Mouse (Mus musculus) hematopoietic stem cell, adult 5-6 weeks (primary cell): ENCODE results near the gene Rasa4. TPM values are rescaled to one million over a fixed set of nuclear protein-coding genes. Genes with fewer than 3 reads are reported as not detected.
"Not testable (repeated sequence)": the region's sequence is repeated elsewhere in the genome, so short reads cannot be mapped to it uniquely, and the experiment has no call there.

Experiments used
- ATAC-seq, 2 experiments: fragments of 125-278 bp in 1 of 2; replicated peaks in 1 of 2; 2 replicates each; pipeline ENCODE4 v1.8.0; 2016 to 2017; ENCODE audit warnings: inconsistent platforms in 2 of 2, mild to moderate bottlenecking in 2 of 2, moderate number of reproducible peaks in 2 of 2, low read depth in 1 of 2, moderate TSS enrichment in 1 of 2; ENCODE audit not compliant: low FRiP score in 2 of 2, poor library complexity in 2 of 2, severe bottlenecking in 2 of 2, insufficient read depth in 1 of 2, low TSS enrichment in 1 of 2
- total RNA-seq: library from RNA; stranded (forward); fragments of 172-1452, 232-1000 nt; gene quantifications from 2 replicates; pipeline ENCODE4 v1.2.3, GENCODE M21; 2017

The Rasa4 gene
- total RNA-seq, 1 experiment from 2014 or later: 25.2 TPM

DNA sequence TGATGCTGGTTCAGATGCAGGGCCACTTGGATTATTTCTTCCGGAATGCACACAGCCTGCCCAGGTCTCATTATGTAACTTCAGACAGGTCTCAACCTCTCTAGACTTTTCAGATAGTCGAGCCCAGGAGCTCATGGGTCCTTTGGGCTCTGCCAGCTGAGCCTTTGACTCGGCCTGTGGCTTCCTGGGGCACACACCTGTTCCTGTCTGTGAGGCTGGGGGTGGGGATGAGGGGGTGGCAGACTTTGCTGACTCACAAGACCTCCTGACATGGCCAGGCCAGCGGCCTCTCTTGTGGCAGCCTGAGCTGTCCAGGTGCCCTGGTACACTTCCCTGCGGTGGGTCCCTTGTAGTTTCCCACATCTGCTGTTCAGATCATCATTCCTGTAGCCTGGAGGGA, 8.2 kb downstream of the Rasa4 start:
- ATAC-seq: no peak

DNA sequence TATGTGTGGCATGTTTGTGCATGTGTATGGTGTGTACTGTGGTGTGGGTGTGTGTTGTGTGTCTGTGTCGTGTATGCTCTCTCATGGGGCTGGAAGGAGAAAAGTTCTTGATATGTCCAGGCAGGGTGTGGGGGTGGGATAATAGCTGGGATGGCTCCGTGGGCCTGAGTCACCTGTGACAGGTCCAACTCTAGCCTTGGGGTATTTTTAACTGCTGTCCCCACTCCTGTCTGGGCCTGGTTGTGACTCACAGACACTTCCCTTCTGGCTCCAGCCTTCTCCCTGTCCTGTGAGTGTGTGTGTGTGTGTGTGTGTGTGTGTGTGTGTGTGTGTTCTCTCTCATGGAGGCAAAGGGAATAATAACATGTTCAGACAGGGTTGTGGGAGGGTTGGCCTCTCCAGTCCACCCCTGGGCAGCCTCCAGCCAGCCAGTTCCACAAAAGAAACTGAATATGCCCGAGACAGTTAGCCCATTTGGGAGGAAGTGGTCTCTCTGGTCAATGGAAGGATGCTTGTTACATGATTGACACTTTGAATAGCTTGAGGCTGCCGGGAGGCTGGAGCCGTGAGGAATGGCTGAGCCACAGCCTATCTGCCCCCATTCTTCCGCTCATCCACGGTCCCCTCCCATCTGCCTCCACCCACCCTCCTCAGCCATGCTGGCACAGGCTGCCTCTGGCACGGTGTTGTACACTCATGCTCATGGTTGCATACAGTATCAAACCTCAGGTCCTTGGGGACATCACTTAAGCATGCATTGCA, 10.7 kb downstream of the Rasa4 start:
- peak; percentile 17 to 22; a peak in 1 of 4 replicates for ATAC-seq

DNA sequence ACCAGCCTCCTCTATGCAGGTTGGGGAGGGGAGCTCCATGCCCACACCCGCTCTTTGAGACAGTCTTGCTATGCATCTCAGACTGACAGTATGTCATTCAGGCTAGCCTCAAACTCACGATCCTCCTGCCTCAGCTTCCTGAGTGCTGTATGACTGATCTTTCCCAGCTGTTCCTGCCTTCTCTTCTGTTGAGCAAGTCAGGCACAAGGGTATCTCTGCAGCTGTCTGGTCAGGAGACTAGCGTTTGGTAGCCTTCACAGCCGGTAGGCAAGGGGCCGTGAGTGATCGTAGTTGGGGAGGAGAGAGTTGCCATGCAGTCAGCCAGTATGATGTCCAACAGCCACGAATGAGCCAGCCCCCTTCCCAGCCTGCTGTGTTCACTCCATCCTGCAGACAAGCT, 11.4 kb downstream of the Rasa4 start:
- no peak for ATAC-seq

DNA sequence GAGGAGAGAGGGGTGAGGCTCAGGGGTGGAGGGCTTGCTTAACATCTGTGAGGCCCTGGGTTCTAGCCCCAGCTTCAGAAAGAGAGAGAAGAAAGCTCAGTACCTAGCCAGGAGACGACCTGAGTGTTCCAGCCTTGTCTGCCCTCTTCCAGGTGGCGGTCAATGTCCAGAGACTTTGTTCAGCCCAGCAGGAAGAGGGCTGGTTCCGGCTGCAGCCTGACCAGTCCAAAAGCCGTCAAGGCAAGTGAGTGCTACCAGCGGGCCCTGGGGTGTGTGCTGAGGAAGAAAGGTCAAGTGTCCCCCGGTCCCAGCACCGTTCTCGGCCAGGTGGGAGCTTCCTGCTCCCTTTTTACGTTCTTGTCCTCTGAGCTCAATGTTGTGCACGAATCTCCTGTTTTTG, 14.8 kb downstream of the Rasa4 start:
- ATAC-seq: no peak

DNA sequence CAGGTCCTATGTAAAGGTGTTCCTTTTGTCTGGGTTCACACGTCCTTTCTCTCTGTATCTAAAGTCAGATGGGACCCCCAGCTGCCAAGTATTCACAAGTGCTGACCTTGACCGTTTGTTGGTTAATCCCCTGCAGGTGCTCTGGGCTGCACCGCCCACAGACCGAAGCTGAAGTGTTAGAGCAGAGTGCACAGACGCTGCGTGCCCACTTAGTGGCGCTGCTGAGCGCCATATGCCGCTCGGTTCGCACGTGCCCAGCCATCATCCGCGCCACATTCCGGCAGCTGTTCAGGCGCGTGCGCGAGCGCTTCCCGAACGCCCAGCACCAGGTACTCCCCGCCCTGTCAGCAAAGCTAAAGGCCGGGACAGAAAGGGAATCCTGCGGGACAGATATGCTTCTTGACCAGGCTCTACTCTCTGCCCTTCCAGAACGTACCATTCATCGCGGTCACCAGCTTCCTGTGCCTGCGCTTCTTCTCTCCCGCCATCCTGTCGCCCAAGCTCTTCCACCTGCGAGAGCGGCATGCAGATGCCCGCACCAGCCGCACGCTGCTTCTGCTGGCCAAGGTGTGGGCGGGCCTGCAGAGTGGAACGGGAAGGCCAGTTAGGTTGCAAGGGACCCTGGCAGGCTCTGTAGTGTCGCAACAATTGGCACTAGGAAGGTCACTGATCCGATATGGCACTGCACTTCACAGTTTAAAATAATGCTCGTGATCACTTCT, 18.5 kb downstream of the Rasa4 start:
- ATAC-seq: peak; percentile 94 to 97

DNA sequence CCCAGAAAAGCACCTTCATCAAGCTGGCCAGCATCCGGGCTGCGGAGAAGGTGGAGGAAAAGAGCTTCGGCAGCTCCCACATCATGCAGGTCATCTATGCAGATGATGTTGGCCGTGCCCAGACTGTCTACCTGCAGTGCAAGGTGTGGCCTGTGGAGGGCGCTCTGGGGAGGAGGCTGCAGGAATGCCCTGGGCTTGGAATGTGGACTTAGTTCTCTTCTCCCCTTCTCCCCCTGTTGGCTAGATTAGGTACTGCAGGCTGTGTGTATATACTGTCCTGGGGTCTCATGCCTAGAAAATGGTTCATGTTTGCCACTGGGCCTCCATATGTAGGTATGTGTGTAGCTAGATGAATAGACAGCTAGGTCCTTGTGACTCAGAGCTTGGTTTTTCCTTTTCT, 20.8 kb downstream of the Rasa4 start:
- no peak for ATAC-seq

DNA sequence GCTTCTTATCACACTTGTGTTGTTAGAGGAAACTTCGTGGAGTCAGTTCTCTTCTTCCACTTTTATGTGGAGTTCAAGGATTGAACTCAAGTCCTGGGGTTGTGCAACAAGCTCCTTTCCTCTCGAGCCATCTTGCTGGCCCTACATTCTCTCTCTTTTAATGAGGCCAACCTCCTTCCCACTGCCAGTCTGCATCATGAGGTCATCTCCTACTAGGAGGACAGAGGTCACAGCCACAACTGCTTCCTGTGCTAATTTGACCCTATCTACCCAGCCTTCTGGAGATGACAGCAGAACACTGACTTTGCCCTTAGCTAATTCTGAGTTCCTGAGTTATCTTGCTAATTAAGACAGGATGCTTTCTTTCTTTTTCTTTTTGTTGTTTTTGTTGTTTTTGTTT, 24.8 kb downstream of the Rasa4 start:
- ATAC-seq: no peak

DNA sequence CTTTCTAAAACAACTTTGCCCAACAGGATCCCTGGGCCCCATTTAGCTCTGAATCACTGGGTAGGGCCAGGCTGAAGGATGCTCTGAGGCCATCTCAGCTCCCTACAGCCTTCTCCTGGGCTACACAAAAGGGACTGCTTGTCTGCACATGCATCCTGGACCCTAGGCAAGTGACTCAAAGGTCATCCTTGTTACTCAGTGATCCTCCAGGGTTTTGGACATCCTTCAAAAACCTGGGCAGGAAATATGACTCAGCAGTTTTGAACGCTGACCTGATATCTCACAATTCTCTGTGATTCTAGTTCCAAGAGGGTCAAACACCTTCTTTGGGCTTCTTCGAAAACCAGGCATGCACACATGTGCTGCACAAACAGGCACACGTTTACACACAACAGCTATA, 25.3 kb downstream of the Rasa4 start:
- no peak for ATAC-seq

DNA sequence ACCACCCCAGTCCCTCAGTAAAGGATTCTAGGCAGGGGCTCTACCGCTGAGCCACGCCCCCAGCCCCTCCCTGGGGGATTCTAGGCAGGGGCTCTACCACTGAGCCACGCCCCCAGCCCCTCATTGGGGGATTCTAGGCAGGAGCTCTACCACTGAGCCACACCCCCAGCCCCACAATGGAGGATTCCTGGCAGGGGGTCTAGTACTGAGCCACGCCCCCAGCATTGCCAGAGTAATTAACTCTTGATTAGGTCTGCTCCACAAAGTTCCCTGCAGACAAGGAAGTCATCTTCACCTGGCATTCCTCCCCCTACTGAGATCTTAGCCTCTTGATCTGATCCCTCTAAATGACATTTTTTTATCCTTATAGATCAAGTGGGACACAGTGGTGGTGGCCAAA, 29.8 kb downstream of the Rasa4 start:
- not testable (repeated sequence) for ATAC-seq

DNA sequence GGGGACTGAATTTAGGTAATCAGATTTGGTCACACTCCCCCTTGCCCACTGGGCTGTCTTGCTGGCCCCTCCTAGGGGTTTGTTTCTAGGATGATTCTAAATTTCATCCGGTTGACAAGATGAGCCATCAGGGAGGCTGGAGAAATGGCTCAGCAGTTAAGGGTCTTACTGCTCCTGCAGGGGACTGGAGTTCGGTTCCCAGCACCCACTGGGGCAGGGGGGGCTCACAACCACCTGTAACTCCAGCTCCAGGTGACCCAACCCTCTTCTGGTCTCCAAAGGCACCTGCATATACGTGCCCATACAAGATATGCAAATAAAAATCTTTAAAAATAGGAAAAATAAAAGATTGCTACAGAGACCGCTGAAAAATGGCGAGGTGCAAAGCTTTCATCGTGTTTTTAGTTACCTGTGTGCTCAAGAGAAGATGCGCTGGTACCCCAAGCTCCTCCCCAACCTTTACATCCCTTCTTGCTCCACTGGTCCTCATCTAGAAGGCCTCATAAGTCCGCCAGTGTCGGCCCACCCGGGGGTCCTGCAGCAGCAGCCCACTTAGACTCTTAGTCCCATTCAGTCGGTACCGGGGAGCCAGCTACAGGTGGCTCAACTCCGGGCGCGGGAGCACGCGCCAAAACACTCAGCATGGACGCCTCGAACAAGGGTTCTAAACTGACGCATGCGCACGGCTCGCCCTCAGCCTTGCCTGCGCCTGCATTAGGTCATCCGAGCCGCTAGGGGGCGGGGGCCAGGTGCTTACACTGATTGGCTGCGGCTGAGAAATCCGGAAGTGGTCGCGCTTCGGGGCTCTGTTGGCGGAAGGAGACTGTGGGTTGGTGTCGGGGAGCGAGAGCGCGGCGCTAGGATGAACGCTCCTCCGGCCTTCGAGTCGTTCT, 32.4 kb downstream of the Rasa4 start, which contains the start of gene Polr2j:
TSS of gene Polr2j (plus strand) at position 741 of the 893 bp plus-strand sequence.
- ATAC-seq: peak; percentile 89 to 97

DNA sequence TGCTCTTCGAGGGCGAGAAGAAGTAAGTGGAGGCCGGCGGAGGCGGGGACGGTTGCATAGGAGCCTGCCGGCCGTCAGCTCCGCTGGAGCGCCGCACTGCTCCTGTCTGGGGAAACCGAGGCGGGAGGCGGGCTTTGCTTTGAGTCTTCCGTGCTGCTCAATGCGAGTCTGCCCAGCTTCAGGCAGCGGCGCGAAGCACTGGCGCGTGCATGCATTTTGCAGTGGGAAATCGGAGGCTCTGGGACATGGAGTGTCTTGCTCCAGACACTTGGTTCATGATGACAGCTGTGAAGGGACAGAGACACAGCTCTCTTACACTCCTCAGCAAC, 33.0 kb downstream of the Rasa4 start:
- no peak for ATAC-seq

DNA sequence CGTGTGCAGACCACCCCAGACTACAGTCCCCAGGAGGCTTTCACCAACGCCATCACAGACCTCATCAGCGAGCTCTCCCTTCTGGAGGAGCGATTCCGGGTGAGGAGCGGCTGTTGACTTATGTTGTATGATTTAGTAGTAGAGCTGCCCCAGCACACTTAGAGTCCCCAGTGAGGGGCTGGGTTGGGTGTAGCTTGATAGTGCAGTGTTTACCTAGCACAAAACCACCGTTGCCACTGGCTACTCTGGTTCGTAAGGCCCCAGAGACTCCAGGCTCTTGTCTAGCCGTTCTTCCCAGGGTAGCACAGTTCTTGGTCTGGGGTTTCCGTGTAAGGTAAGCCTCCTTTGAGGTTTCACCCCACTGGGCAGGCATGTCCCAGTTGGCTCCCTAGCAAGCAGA, 38.4 kb downstream of the Rasa4 start:
- no peak for ATAC-seq

DNA sequence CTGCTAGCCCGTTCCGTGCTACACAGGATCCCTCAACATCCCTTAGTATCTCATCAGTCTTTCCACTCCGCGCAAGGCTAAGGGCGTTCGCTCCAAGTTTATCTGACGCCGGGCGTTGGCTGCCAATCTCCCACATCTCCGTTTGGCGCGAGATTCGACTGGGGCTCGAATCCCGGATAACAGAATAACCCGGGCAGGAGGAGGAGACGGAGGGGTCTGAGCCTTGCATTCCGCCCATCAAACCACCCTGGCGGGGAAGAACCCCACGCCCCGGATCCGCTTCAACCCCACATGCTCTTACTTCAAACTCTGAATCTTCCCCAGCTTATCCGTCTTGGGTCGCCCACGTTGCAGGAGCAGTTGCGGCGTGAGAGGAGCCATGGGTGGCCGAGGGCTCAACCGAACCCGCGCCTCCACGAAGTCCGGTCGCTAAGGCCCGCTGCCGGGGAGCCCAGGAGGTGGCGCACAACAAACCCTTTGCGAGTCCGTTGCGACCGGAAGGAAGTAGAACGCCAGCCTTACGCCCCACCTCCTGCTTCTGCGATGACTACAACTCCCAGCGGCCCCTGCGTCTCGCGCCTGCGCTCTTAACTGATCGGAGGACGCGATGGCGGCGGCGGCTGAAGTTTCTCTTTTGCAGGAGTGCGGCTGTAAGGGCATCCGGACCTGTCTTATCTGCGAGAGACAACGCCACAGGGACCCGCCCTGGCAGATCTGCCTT, 52.0 kb downstream of the Rasa4 start, which contains the start of the genes Lrwd1 and Alkbh4:
TSS of gene Lrwd1 (minus strand) at position 504 of the 721 bp plus-strand sequence.
TSS of gene Alkbh4 (plus strand) at position 576 of the 721 bp plus-strand sequence.
- peak; percentile 87 to 92 for ATAC-seq

DNA sequence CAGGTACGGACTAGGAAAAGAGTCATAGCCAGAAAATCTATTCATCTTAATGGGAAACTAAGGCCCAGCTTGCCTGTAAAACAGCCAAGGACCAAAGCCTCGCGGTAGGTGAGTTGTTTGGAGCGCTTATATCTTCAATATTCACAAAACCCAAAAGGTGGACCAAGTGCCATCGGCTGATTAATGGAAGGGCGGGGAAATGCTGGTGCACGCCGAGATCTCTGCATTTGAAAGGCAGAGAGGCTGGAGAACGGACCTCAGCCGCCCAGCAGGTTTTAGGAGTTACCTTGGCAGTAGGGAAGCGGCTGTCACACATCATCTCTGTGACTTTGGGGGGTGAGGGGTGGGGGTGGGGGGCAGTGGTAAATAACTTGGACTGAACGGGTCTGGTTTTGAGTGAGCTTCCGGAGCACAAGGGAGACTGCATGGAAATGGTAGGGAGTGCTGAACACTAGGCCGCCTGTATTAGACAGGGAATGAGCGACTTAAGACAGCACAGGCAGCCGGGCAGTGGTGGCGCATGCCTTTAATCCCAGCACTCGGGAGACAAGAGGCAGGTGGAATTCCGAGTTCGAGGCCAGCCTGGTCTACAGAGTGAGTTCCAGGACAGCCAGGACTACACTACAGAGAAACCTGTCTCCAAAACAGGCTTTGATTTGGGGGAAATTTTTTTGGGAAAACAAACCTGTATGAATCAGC, 52.7 kb downstream of the Rasa4 start:
- ATAC-seq: peak in 1 of 2 experiments; percentile 3; a peak in 1 of 4 replicates

DNA sequence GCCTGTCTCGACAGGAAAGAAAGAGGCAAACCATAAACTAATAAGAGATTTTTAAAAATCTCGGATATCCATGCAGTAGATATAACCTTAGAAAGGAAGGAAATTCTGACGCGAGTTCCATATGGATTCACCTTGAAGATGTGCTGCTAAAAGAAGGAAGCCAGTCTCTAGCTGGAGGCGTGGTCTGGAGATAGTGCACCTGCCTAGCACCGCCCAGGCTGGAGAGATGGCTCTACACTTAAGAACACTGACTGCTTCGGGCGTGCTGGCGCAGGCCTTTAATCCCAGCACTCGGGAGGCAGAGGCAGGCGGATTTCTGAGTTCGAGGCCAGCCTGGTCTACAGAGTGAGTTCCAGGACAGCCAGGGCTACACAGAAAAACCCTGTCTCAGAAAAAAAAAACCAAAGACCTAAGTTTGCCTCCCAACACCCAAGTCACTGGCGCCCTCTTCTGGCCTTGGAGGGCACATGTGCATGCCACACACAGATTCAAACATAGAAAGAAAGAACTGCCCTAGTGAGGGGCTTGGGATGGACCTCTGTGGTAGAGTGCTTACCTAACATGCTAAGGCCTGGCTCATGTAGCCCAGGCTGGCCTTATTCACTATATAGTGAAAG, 54.0 kb downstream of the Rasa4 start:
- ATAC-seq: no peak

DNA sequence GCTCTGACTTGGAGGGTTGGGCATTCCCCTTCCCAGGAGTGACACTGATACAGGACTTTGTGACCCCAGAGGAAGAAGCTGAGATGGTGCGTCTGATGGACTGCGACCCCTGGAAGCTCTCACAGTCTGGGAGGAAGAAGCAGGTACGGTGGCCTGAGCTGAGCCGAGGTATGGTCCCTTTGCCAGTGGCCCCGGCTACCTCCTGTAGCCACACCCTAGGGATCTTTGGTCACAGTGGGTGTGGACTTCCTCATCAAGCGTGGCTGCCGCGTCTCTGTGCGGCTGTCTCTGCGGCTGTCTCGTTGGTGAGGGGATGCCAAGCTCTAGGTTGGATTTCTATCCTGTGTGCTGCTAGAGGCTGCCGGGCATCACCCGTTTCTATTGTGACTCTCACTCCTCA, 55.7 kb downstream of the Rasa4 start:
- ATAC-seq: 0 out of 4 replicates have a peak, but pooled peaks of 1 of the 2 experiments have one; percentile 17
